Mouse (Mus musculus) midbrain, embryonic 16.5 days (tissue): ENCODE data around the gene Aox1. TPM values are rescaled to one million over a fixed set of nuclear protein-coding genes. Genes with fewer than 3 reads are reported as not detected.

Experiments used
- ATAC-seq: fragments of 200-750 bp; cut with Nextera tagmentation; 2 replicates; pipeline ENCODE4 v1.8.0; 2017; ENCODE audit warnings: moderate TSS enrichment
- H3K27ac ChIP-seq: fragments of 300-500 bp; sonication (generic); 2 replicates; pipeline ENCODE4 v1.5.1; 2014; ENCODE audit warnings: mild to moderate bottlenecking, low read length, mixed read lengths
- H3K27me3 ChIP-seq: fragments of 300-500 bp; sonication (generic); 2 replicates; pipeline ENCODE4 v1.6.1; 2014; ENCODE audit warnings: low read depth, low read length, mixed read lengths; ENCODE audit not compliant: control insufficient read depth, insufficient read depth
- H3K36me3 ChIP-seq: fragments of 300-500 bp; sonication (generic); 2 replicates; pipeline ENCODE4 v1.6.1; 2014; ENCODE audit warnings: mild to moderate bottlenecking, low read length, moderate library complexity, mixed read lengths; ENCODE audit not compliant: control insufficient read depth, insufficient read depth
- H3K4me1 ChIP-seq: fragments of 300-500 bp; sonication (generic); 2 replicates; pipeline ENCODE4 v1.6.1; 2014; ENCODE audit warnings: mild to moderate bottlenecking, low read length, mixed read lengths; ENCODE audit not compliant: control insufficient read depth, insufficient read depth
- H3K4me2 ChIP-seq: fragments of 300-500 bp; sonication (generic); 2 replicates; pipeline ENCODE4 v1.6.1; 2014; ENCODE audit warnings: mild to moderate bottlenecking, low read length, mixed read lengths
- H3K4me3 ChIP-seq: fragments of 300-500 bp; sonication (generic); 2 replicates; pipeline ENCODE4 v1.5.1; 2014; ENCODE audit warnings: low read depth, mild to moderate bottlenecking, low read length, moderate library complexity, mixed read lengths
- H3K9ac ChIP-seq: fragments of 300-500 bp; sonication (generic); 2 replicates; pipeline ENCODE4 v1.6.1; 2014; ENCODE audit warnings: low read depth, low read length, mixed read lengths
- H3K9me3 ChIP-seq: fragments of 300-500 bp; sonication (generic); replicated peaks from 2 replicates; pipeline ENCODE4 v1.6.1; 2014; ENCODE audit warnings: mild to moderate bottlenecking, low read length, mixed read lengths; ENCODE audit not compliant: control insufficient read depth, poor library complexity, severe bottlenecking
- WGBS: fragments of 180-500 bp; shearing (Covaris S2); extraction: QIAGEN DNeasy Blood & Tissue Kit; methylation state at CpG from one replicate; pipeline ENCODE4 v1.1.7; 2014; 5-methylcytosine and 5-hydroxymethylcytosine counted together
- polyA plus RNA-seq: library from polyadenylated mRNA; unstranded; fragments of >200 nt; fragmentation: Nextera tagmentation; extraction: Ambion mirVana; gene quantifications from 2 replicates; pipeline ENCODE4 v1.2.1, GENCODE M21; 2015

Gene Aox1
- polyA plus RNA-seq, 1 experiment from 2014 or later, result 0.18 TPM

DNA sequence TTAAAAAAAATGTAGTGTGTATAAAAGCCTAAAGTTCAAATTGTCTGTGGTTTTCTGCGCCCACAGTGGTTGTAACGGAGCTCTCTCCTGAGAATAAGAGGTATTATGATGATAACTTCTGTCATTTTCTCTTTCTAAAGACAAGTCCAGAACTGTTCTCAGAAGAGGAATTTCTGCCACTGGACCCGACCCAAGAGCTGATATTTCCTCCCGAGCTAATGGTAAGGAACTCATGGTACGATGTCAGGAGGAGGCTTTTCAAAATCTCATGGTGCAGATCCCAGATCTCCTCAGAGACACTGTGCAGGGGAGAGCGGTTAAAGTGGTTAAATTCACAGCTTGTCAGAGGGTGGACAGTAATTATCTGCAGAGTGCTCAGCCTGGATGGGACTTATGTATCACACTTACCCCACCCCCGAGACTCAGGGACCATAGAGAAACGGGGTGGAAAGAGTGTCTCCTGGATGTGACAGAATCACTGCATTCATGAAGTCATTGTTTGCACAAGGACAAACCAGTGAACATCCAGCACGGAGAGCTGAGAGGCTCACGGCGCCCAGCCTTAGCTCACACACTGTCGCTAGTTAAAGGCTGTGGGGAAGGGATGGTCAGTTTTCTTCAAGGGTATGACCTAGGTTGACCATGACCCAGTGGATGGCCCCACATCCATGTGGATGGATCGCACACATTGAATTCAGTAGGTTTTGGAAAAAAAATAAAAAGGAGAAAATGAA is 26.5 kb downstream of the Aox1 start:
- Histone ChIP-seq H3K27me3 (no peaks in the 10 kb centered on the region), H3K27ac (no peak overlapping the region)
- WGBS, result 80% methylated on average over 13 of the region's 13 CpGs

DNA sequence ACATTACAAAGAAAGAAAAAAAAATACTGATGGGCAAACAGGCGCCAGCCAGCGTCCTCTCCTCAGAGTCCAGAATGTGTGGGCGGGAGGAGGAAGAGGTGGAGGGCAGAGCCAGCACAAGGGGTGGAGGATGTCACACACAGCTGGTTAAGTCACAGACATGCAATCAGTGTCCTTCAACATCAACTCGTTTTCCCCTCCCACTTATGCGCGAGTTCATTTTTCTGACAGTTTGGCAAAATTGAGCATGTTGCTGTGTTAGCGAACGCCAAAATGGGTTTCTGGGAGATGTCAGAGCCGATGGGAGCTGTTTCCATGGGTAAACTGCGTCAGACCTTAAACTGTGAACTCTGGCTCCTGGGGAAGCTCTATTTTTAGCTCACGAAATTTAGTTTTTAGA is 27.2 kb downstream of the Aox1 start:
- Histone ChIP-seq H3K27ac (no peak overlapping the region), H3K27me3 (no peaks in the 10 kb centered on the region), H3K9ac (no peak overlapping the region), H3K4me3 (no peak overlapping the region), H3K4me1 (no peaks in the 10 kb centered on the region; the same call in 1 of the 2 replicates), H3K4me2 (no peak overlapping the region), H3K36me3 (no peaks in the 10 kb centered on the region), H3K9me3 (no peaks in the 10 kb centered on the region)
- WGBS, result 79% methylated on average over 11 of the region's 11 CpGs
- ATAC-seq, result peak; percentile 36; the same call in 1 of the 2 replicates

More for the DNA sequence above, 26.5 kb downstream of the Aox1 start:
- Histone ChIP-seq H3K4me2 (no peak overlapping the region), H3K4me3 (no peak overlapping the region), H3K4me1 (no peaks in the 10 kb centered on the region; the same call in 1 of the 2 replicates), H3K9ac (no peak overlapping the region), H3K36me3 (no peaks in the 10 kb centered on the region), H3K9me3 (no peaks in the 10 kb centered on the region)
- peak; percentile 39; the same call in 1 of the 2 replicates for ATAC-seq

DNA sequence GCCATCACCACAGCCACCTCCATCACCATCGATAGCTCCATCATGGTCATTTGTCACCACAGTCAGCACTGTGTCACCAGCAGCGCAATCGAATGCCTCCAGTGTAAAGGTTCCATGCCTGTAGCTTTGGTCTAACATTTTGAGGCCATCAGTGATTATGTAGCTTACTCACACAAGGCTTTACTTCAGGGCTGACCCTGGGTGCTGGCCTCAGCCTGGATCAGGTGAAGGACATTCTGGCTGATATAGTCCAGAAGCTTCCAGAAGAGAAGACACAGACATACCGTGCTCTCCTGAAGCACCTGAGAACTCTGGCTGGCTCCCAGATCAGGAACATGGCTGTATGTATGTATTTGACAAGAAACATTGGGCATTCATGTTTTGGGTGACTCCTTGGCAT is 29.1 kb downstream of the Aox1 start:
- Histone ChIP-seq H3K9ac (no peak overlapping the region), H3K36me3 (no peaks in the 10 kb centered on the region), H3K4me2 (no peak overlapping the region), H3K4me1 (no peaks in the 10 kb centered on the region; the same call in 1 of the 2 replicates), H3K9me3 (no peaks in the 10 kb centered on the region), H3K27ac (no peak overlapping the region), H3K27me3 (no peaks in the 10 kb centered on the region), H3K4me3 (no peak overlapping the region)
- 95% methylated on average over 4 of the region's 4 CpGs for WGBS
- no peak for ATAC-seq

DNA sequence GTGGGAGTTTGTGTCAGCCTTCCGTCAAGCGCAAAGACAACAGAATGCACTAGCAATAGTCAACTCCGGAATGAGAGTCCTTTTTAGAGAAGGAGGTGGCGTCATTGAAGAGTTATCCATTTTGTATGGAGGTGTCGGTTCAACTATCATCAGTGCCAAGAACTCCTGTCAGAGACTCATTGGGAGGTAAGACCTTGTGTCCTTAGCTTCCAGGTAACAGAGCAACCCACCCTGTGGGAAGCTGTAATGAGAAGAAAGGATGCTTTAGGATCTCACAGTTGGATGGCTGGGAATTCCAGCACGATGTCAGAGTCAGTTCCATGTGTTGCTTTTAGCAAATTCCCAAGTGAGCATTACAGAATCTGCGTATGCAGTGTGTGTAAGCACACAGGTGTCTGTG is 32.4 kb downstream of the Aox1 start:
- Histone ChIP-seq H3K27me3 (no peaks in the 10 kb centered on the region), H3K27ac (no peak overlapping the region), H3K4me2 (no peak overlapping the region), H3K9ac (no peak overlapping the region), H3K4me3 (no peak overlapping the region), H3K9me3 (no peaks in the 10 kb centered on the region), H3K36me3 (no peaks in the 10 kb centered on the region), H3K4me1 (no peaks in the 10 kb centered on the region; the same call in 1 of the 2 replicates)
- ATAC-seq, result no peak
- WGBS, result 89% methylated on average over 7 of the region's 7 CpGs

DNA sequence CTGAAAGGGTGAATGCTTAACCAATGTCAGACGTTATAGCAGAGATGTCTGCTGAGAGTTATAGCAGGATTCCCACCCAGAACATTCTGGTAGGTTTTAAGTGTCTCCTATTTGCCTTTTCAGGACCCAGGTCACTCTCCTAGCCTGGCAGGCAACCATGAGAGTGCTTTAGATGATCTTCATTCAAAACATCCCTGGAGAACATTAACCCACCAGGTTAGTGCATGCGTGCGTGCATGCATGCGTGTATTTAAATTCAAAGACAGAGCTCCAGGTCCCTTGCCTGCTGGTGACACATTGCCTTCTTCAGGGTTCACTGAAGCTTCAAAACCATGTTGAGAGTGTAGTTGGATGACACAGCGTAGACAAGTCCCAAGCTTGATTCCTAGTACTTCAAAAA is 35.4 kb downstream of the Aox1 start:
- 85% methylated on average over 5 of the region's 5 CpGs for WGBS
- no peak for ATAC-seq
- Histone ChIP-seq H3K27me3 (no peaks in the 10 kb centered on the region), H3K36me3 (no peaks in the 10 kb centered on the region), H3K4me3 (no peak overlapping the region), H3K27ac (no peak overlapping the region), H3K9me3 (no peaks in the 10 kb centered on the region), H3K4me1 (no peaks in the 10 kb centered on the region), H3K4me2 (no peak overlapping the region), H3K9ac (no peak overlapping the region)

DNA sequence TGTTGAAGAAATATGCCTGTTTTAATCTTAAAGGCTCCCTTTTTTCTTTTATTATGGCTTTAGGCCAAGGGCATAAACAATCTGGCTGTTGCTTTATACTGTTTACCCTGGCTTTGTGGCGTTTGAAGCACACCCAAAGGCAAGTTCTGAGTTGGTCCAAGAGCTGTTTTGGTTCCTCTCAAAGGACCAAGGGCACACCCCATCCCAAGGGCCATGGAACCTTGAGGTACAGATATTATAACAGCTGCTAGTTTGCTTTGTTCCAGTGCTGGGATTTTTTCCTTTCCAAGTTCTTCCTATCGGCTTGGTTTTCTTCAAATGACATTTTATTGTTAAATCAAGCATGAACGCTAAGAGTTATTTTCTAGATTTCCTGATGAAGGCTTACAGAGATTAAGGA is 35.9 kb downstream of the Aox1 start:
- Histone ChIP-seq H3K9ac (no peak overlapping the region), H3K4me2 (no peak overlapping the region), H3K4me1 (no peaks in the 10 kb centered on the region), H3K36me3 (no peaks in the 10 kb centered on the region), H3K4me3 (no peak overlapping the region), H3K27ac (no peak overlapping the region), H3K27me3 (no peaks in the 10 kb centered on the region), H3K9me3 (no peaks in the 10 kb centered on the region)
- no peak for ATAC-seq
- 74% methylated on average over 3 of the region's 3 CpGs for WGBS

DNA sequence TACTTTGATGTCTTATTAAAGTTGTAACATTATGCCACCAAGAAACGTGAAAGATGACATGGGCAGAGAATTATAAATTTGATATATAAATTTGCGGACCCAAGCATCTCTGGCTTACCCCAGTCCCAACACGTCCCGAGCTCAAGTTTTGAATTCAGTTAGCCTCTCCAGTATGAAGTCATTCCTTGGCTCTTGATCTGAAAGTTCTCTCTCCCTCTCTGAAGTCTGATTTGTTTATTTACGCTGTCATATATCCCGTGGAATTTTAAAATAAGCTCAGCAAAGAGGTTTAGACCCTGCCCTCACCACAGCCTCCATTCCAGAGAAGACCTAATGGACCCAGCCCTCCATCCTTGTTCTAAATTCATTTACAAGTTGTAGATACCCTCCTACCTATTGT is 39.5 kb downstream of the Aox1 start:
- no peaks in the 10 kb centered on the region for H3K9me3 ChIP-seq
- H3K4me3 ChIP-seq, result no peak overlapping the region
- WGBS, result 91% methylated on average over 6 of the region's 6 CpGs
- H3K4me2 ChIP-seq, result no peak overlapping the region
- no peaks in the 10 kb centered on the region for H3K4me1 ChIP-seq
- no peak for ATAC-seq
- H3K9ac ChIP-seq, result no peak overlapping the region
- H3K36me3 ChIP-seq, result no peaks in the 10 kb centered on the region
- H3K27me3 ChIP-seq, result no peaks in the 10 kb centered on the region
- no peak overlapping the region for H3K27ac ChIP-seq

DNA sequence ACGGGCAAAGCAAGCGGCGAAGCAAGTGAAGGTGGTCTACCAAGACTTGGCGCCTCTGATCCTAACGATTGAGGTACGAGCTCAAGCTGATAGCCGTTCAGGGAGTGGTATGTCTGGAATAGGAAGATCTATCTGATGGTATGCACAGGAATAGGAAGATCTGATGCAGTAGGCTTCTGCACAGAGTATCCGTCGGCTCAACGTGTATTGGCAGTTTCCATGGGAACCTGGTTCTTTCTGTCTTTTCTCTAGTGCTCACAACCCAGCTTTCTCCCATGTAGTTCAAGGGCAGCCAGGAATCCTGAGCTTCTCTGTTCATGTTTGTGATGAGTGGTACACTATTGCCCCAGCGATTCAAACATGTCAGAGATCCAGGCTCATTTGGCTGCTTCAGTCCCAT is 40.4 kb downstream of the Aox1 start:
- H3K9ac ChIP-seq, result no peak overlapping the region
- ATAC-seq, result peak; percentile 58
- no peaks in the 10 kb centered on the region for H3K36me3 ChIP-seq
- H3K4me3 ChIP-seq, result no peak overlapping the region
- H3K4me1 ChIP-seq, result no peaks in the 10 kb centered on the region
- 86% methylated on average over 11 of the region's 11 CpGs for WGBS
- no peaks in the 10 kb centered on the region for H3K27me3 ChIP-seq
- no peak overlapping the region for H3K27ac ChIP-seq
- H3K4me2 ChIP-seq, result no peak overlapping the region
- no peaks in the 10 kb centered on the region for H3K9me3 ChIP-seq

DNA sequence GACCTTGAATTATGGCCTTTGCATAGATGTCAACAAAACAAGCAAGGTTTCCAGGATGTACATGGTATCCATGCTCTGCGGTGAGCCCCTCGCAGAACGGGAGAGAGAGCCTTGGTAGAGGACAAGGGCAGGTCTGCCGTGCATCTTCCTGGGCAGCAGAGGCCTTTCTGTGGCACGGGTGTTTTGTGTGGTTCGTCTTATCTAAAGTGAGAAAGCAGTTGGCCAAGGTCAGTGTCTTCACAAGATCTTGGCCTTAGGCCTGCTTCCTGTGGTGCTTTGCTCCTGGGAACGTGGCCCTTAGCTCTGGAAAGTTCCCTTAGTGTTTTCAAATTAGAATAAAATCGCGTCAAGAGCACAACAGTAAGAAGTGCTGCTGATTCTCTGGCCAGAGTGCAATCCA is 41.3 kb downstream of the Aox1 start:
- Histone ChIP-seq H3K27ac (no peak overlapping the region), H3K27me3 (no peaks in the 10 kb centered on the region), H3K9me3 (no peaks in the 10 kb centered on the region), H3K4me1 (no peaks in the 10 kb centered on the region), H3K36me3 (no peaks in the 10 kb centered on the region), H3K4me2 (no peak overlapping the region), H3K9ac (no peak overlapping the region), H3K4me3 (no peak overlapping the region)
- no peak for ATAC-seq
- 83% methylated on average over 9 of the region's 9 CpGs for WGBS
